Mouse (Mus musculus): Measurements from ENCODE around the gene F2rl3.

Gene F2rl3

GRCm38 (mm10) chr8:72762306-72762705, 626 bp downstream of the F2rl3 start:
- no peak for DNase-seq (ENCODE audit: extremely low read depth, insufficient read length, low spot score)

- DNase-seq (ENCODE audit: extremely low read depth, insufficient read length, low spot score), result no peak
These were observed 4.0 kb downstream of the F2rl3 start for GRCm38 (mm10) chr8:72765696-72766095.

- DNase-seq (ENCODE audit: extremely low read depth, insufficient read length, low spot score), result no peak
These were observed 5.1 kb downstream of the F2rl3 start for GRCm38 (mm10) chr8:72766777-72767176.

GRCm38 (mm10) chr8:72777797-72778196, 16.1 kb downstream of the F2rl3 start:
- DNase-seq (ENCODE audit: extremely low read depth, insufficient read length, low spot score), result no peak

- no peak for DNase-seq (ENCODE audit: extremely low read depth, insufficient read length, low spot score)
These were observed 19.0 kb downstream of the F2rl3 start for GRCm38 (mm10) chr8:72780644-72781043.

GRCm38 (mm10) chr8:72801583-72801982, 39.9 kb downstream of the F2rl3 start:
- no peak for DNase-seq (ENCODE audit: extremely low read depth, insufficient read length, low spot score)

GRCm38 (mm10) chr8:72812690-72813089, 51.0 kb downstream of the F2rl3 start:
- DNase-seq (ENCODE audit: extremely low read depth, insufficient read length, low spot score), result no peak
